In the genomic region with DNA sequence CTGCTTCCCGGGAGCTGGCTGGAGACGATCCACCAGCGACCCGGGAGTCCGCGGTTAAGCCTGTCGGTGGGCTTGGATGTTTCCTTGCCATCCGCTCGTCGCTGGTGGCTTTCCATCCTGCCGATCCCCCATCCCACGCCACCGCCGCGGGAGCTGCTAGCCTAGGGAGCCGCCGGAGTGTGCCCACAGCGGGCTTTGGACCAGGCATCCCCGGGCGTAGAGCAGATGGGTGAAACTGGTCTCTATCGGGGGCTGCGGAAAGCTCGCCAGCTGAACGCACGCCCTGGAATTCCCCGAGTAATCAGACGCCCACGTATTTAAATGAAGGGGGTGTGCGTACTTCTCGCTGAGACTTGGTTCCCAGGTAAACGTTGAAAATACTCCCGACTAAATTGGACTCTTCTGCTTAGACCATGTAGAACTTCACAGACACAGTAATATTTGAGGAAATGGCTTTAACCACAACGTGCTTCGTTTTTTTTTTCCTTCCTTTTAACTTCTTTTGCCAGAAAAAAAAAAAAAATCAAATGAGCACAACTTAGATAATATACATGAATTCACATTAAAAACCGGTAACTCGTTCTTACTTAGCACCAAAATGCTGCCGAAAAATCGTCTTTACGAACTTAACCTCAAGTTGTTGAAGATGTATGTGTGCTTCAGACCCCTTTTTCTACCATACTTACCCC, we compare ENCODE assay signal across 8 mouse cellular contexts. TPM values are rescaled to one million over a fixed set of nuclear protein-coding genes. Genes with fewer than 3 reads are reported as not detected.
DNase-seq lines count a peak whose midpoint lies in the region; ATAC-seq and TF ChIP-seq lines count a peak whose summit lies in the region.

No protein-coding gene starts in this region.

- H3K4me1 ChIP-seq in embryonic fibroblast, embryonic 13.5 days (ENCODE audit: control insufficient read depth, insufficient read depth, low read length): peaks cover 10% of the 10 kb centered on the region
- H3K4me1 ChIP-seq in heart, embryonic 10.5 days: peaks cover 28% of the 10 kb centered on the region; the same call in 1 of the 2 replicates
- peaks cover 25% of the 10 kb centered on the region for H3K4me1 ChIP-seq in kidney, embryonic 16.5 days (ENCODE audit: insufficient read depth, low read length)
- peaks cover 19% of the 10 kb centered on the region for H3K4me1 ChIP-seq in liver, embryonic 11.5 days (replicated peaks; ENCODE audit: control insufficient read depth, insufficient read depth, low read length)
- H3K4me1 ChIP-seq in stomach, embryonic 16.5 days (ENCODE audit: control insufficient read depth, insufficient read depth, low read length): peaks cover 16% of the 10 kb centered on the region

- peak overlapping the region; percentile 61 for H3K4me2 ChIP-seq in kidney, embryonic 16.5 days (replicated peaks; ENCODE audit: low read depth, low read length)
- H3K4me2 ChIP-seq in liver, embryonic 11.5 days: peak overlapping the region; percentile 75
- peak overlapping the region; percentile 74 for H3K4me2 ChIP-seq in stomach, embryonic 16.5 days (ENCODE audit: low read depth, low read length)

- H3K4me3 ChIP-seq in embryonic fibroblast, embryonic 13.5 days (ENCODE audit: insufficient read depth, low read length): peak overlapping the region; percentile 89
- peak overlapping the region; percentile 91 for H3K4me3 ChIP-seq in heart, embryonic 10.5 days
- H3K4me3 ChIP-seq in kidney, embryonic 16.5 days (ENCODE audit: low read length): peak overlapping the region; percentile 89
- H3K4me3 ChIP-seq in liver, embryonic 11.5 days (ENCODE audit: low read depth, low read length): peak overlapping the region; percentile 71
- peak overlapping the region; percentile 74 for H3K4me3 ChIP-seq in stomach, embryonic 16.5 days (replicated peaks; ENCODE audit: low read length)

- DNase-seq in CD4-positive helper T cell, adult 2 months (ENCODE audit: low read depth, low spot score): peak; percentile 85
- peak; percentile 42 for DNase-seq in adrenal gland, postnatal 25 days
- no peak for DNase-seq in heart, embryonic 10.5 days (ENCODE audit: low spot score)
- DNase-seq in liver, embryonic 11.5 days (ENCODE audit: low spot score): no peak

- ATAC-seq in kidney, embryonic 16.5 days (ENCODE audit: low FRiP score, low TSS enrichment): peak; percentile 13; the same call in 1 of the 2 replicates
- no peak; the same call in 1 of the 2 replicates for ATAC-seq in liver, embryonic 11.5 days (replicated peaks; ENCODE audit: low FRiP score)
- ATAC-seq in monocyte, adult 5-6 weeks (replicated peaks; ENCODE audit: insufficient number of reproducible peaks, low FRiP score, low TSS enrichment, poor library complexity, severe bottlenecking): peak; percentile 1; the same call in 1 of the 2 replicates
- no peak for ATAC-seq in stomach, embryonic 16.5 days (ENCODE audit: insufficient read depth, low FRiP score)

- TF ChIP-seq CTCF in embryonic fibroblast, embryonic 13.5 days (IDR thresholded peaks at IDR 0.05; ENCODE audit: borderline replicate concordance, insufficient read depth, low read length): no peak

- peak overlapping the region; percentile 68 for H3K27ac ChIP-seq in embryonic fibroblast, embryonic 13.5 days (ENCODE audit: insufficient read depth, low read length)
- H3K27ac ChIP-seq in heart, embryonic 10.5 days: peak overlapping the region; percentile 96
- peak overlapping the region; percentile 97 for H3K27ac ChIP-seq in kidney, embryonic 16.5 days (ENCODE audit: low read length)
- H3K27ac ChIP-seq in liver, embryonic 11.5 days (ENCODE audit: low read depth, low read length): peak overlapping the region; percentile 66
- peak overlapping the region; percentile 98 for H3K27ac ChIP-seq in stomach, embryonic 16.5 days (ENCODE audit: low read length)

- H3K36me3 ChIP-seq in heart, embryonic 10.5 days: peaks cover 15% of the 10 kb centered on the region; the same call in 1 of the 2 replicates
- H3K36me3 ChIP-seq in kidney, embryonic 16.5 days (ENCODE audit: insufficient read depth, low read length): no peaks in the 10 kb centered on the region
- H3K36me3 ChIP-seq in liver, embryonic 11.5 days (ENCODE audit: control insufficient read depth, insufficient read depth, low read length): no peaks in the 10 kb centered on the region
- no peaks in the 10 kb centered on the region for H3K36me3 ChIP-seq in stomach, embryonic 16.5 days (ENCODE audit: control insufficient read depth, insufficient read depth, low read length)

- no peaks in the 10 kb centered on the region for H3K27me3 ChIP-seq in heart, embryonic 10.5 days (ENCODE audit: insufficient read depth, poor library complexity, severe bottlenecking)
- H3K27me3 ChIP-seq in kidney, embryonic 16.5 days (ENCODE audit: insufficient read depth, low read length): no peaks in the 10 kb centered on the region
- no peaks in the 10 kb centered on the region for H3K27me3 ChIP-seq in liver, embryonic 11.5 days (replicated peaks; ENCODE audit: control insufficient read depth, insufficient read depth, low read length)
- H3K27me3 ChIP-seq in stomach, embryonic 16.5 days (ENCODE audit: control insufficient read depth, insufficient read depth, low read length): no peaks in the 10 kb centered on the region

- H3K9me3 ChIP-seq in heart, embryonic 10.5 days: no peaks in the 10 kb centered on the region
- H3K9me3 ChIP-seq in kidney, embryonic 16.5 days (ENCODE audit: low read length): no peaks in the 10 kb centered on the region
- H3K9me3 ChIP-seq in liver, embryonic 11.5 days (ENCODE audit: control insufficient read depth, low read length): no peaks in the 10 kb centered on the region
- H3K9me3 ChIP-seq in stomach, embryonic 16.5 days (replicated peaks; ENCODE audit: control insufficient read depth, low read length): no peaks in the 10 kb centered on the region

- WGBS in heart, embryonic 10.5 days: 4% methylated on average over 39 of the region's 39 CpGs
- 3% methylated on average over 39 of the region's 39 CpGs for WGBS in kidney, embryonic 16.5 days
- 4% methylated on average over 39 of the region's 39 CpGs for WGBS in liver, embryonic 11.5 days
- WGBS in stomach, embryonic 16.5 days: 3% methylated on average over 39 of the region's 39 CpGs

- peak overlapping the region; percentile 92 for H3K9ac ChIP-seq in kidney, embryonic 16.5 days (replicated peaks; ENCODE audit: low read length)
- peak overlapping the region; percentile 69 for H3K9ac ChIP-seq in liver, embryonic 11.5 days (ENCODE audit: low read depth, low read length)
- peak overlapping the region; percentile 96 for H3K9ac ChIP-seq in stomach, embryonic 16.5 days (ENCODE audit: low read length)

- 0 out of 2 replicates have a peak, but pooled peaks have one; percentile 18 for TF ChIP-seq POLR2A in embryonic fibroblast, embryonic 13.5 days (IDR thresholded peaks at IDR 0.05; ENCODE audit: low read depth, low read length)

RNA-seq across cellular contexts. Expression of a gene that starts 2.2 kb away (rescaled TPM):
- 24.5 and 25.1 TPM in 2 replicates for total RNA-seq in adrenal gland, postnatal 25 days (2021)
- 45.4 and 53.9 TPM in 2 replicates for polyA plus RNA-seq in embryonic fibroblast, embryonic 13.5 days (2011; ENCODE audit: insufficient read length, low read depth, missing spikeins)
- polyA plus RNA-seq in heart, embryonic 10.5 days (2016; fragmentation: Nextera tagmentation; extraction: Ambion mirVana): 39.1 and 41.1 TPM in 2 replicates
- polyA plus RNA-seq in kidney, embryonic 16.5 days (2015; fragmentation: Nextera tagmentation; extraction: Ambion mirVana): 53.5 and 56.2 TPM in 2 replicates
- 36.5 and 39.1 TPM in 2 replicates for polyA plus RNA-seq in liver, embryonic 11.5 days (2014; fragmentation: Nextera tagmentation; extraction: Ambion mirVana)
- total RNA-seq in monocyte, adult 5-6 weeks (2017): 122 to 137 TPM (median 132 TPM) in 3 replicates
- 50.3 and 52.1 TPM in 2 replicates for polyA plus RNA-seq in stomach, embryonic 16.5 days (2015; fragmentation: Nextera tagmentation; extraction: Ambion mirVana)

RNA-seq across cellular contexts. Expression of a gene that starts 13.0 kb away (rescaled TPM):
- total RNA-seq in adrenal gland, postnatal 25 days (2021): 23.7 and 28.7 TPM in 2 replicates
- 20.8 and 24.9 TPM in 2 replicates for polyA plus RNA-seq in embryonic fibroblast, embryonic 13.5 days (2011; ENCODE audit: insufficient read length, low read depth, missing spikeins)
- polyA plus RNA-seq in heart, embryonic 10.5 days (2016; fragmentation: Nextera tagmentation; extraction: Ambion mirVana): 43.3 and 55.7 TPM in 2 replicates
- polyA plus RNA-seq in kidney, embryonic 16.5 days (2015; fragmentation: Nextera tagmentation; extraction: Ambion mirVana): 46.0 and 51.9 TPM in 2 replicates
- 37.4 and 39.6 TPM in 2 replicates for polyA plus RNA-seq in liver, embryonic 11.5 days (2014; fragmentation: Nextera tagmentation; extraction: Ambion mirVana)
- 24.4 to 36.0 TPM (median 25.5 TPM) in 3 replicates for total RNA-seq in monocyte, adult 5-6 weeks (2017)
- 31.7 and 41.2 TPM in 2 replicates for polyA plus RNA-seq in stomach, embryonic 16.5 days (2015; fragmentation: Nextera tagmentation; extraction: Ambion mirVana)

Comparison
In these comparisons a context has a peak if more than half of its experiments do, and no peak if none do; other contexts are left out.
1. DNase-seq: peak in CD4-positive helper T cell, adult 2 months (single experiment) and adrenal gland, postnatal 25 days (single experiment); none in heart, embryonic 10.5 days (single experiment) and liver, embryonic 11.5 days (single experiment).
2. ATAC-seq: peak in kidney, embryonic 16.5 days (single experiment) and monocyte, adult 5-6 weeks (single experiment); none in liver, embryonic 11.5 days (single experiment) and stomach, embryonic 16.5 days (single experiment).
3. Peak in every context shown above with its lines, with median percentiles within 50 percentile points of each other: H3K27ac ChIP-seq, H3K4me3 ChIP-seq, H3K4me2 ChIP-seq and H3K9ac ChIP-seq.